Mouse (Mus musculus) adrenal gland, adult (tissue): ENCODE data around the gene Prodh2.
A peak's percentile ranks its signal among the peaks of the same experiment; 100 is the strongest.
"Not testable (repeated sequence)": the region's sequence is repeated elsewhere in the genome, so short reads cannot be mapped to it uniquely, and the experiment has no call there.

Experiments
- DNase-seq, 2 experiments: peaks; one replicate each; pipeline ENCODE4 v3.0.0; 2022 to 2023; ENCODE audit warnings: low spot score in 1 of 2; ENCODE audit not compliant: inconsistent age in 2 of 2

Gene Prodh2

DNA sequence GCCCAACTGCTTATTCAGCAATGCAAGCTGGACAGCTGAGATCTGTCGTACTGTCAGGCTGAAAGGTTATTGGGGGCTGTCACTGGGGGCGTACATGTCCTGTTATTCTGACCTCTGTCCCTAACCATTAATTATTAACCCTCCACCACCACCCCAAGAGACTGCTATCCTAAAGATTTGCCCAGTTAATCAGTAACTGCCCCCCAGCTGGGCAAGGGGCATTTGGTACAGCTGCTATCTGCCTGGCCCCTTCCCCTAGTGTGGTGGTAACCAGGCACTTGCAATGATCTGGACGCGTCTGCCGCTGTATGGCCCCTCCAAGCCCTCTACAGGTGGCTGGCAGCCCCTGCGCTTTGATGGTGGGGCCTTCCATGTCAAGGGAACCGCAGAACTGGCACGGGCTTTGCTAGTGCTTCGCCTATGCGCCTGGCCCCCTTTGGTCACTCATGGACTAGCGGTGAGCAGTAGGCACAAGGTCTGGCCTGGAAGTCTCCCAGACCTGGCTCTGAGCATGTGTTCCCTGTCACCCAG is at the start of gene Prodh2:
Gene Prodh2, plus strand, starts transcription at position 222 of the 531 bp plus-strand sequence.
- no peak for DNase-seq

DNA sequence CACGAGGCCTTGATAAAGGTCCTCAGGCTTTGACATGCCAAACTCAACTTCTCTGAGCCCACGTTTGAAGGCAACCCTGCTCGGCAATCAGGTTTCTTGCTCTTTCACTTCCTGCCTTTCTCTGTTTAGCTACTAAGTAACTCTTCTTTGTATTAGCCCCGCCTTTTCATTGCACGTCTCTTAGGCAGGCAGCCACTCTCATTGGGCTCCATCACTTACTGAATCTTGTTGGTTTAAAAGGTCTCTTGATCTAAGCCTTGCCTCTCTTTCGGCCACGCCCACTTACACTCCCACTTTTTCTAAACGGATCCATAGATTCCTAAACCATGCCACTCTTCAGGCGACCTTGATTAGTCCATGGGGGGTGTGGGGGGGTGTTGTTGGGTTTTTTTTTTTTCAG is 49.7 kb upstream of the Prodh2 start:
- DNase-seq = no peak

DNA sequence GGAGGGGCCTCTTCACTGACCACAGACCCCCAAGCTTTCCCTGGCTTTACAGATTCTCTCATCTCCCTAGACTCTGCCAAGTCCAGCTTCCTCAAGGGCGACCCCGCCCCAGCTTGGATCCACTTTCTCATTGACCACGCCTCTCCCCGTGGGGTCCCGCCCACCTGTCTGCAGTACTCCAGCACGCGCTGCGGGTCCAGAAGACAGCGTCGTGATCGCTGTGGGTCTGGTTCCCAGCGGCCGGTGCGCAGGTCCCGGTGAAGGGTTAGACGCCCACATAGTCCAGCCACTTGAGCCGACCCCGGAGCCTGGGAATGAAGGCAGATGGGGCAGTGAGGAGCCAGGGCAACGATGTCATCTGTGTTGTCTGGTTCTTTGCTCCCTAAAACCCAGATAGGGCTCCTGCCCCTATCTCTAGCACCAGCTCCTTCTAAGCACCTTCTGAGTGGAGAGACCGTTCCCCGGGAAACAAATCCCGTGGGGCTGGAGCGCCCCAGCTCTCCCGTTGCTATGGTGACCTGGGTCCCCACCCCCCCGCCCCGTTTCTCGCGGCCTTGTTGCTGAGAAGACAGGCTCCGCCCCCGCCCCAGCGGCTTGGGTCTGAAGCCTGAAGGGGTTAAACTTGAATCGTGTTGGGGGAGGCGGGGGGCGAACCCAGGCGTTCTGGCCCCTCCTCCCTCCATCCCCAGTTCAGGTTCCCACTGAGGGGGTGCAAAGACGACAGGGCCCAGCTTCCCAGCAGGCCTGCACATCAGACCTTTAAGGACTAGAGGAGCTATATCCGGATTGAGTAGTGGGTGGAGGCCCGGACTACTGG is 49.1 kb upstream of the Prodh2 start:
- DNase-seq = peak; percentile 53 to 80

DNA sequence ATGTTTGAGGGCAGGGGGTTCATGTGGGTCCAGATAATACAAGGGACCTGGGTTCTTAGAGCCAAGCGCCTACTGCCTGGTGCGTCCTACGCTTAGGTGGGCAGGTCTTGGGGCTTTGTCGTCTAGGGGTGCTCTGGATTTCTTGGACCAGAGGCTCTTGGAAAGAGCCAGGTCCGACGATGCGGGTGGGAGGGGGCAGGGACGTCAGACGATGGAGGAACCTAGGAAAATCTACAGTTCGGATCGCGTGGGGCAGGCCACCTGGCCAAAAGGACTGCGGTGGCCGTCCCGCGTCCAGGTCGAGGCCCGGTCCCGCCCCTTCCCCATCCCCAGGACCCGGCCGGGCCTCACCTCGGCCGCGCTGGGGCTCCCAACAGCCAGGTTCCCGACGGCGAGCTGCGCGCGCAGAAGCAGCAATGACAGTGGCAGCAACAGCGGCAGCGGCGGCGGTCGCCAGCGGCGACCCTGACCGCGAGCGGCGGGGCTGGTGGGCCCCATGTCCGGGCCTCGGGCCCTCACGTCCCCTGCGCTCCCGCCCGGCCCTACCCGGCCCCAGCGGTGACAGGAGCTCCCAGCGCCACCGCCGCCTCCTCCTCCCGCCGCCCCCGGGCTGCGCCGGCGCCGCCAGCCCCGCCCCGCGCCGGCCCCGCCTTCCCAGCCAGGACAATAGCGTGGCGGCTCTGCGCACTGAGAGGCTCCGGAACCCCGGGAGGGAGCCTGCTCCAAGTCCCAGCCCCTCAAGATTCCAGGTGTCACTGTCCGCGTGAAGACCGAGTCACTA is 48.3 kb upstream of the Prodh2 start, which contains the start of gene Aplp1:
Gene Aplp1, minus strand, starts transcription at position 565 of the 781 bp plus-strand sequence.
- peak; percentile 70 to 87 for DNase-seq

DNA sequence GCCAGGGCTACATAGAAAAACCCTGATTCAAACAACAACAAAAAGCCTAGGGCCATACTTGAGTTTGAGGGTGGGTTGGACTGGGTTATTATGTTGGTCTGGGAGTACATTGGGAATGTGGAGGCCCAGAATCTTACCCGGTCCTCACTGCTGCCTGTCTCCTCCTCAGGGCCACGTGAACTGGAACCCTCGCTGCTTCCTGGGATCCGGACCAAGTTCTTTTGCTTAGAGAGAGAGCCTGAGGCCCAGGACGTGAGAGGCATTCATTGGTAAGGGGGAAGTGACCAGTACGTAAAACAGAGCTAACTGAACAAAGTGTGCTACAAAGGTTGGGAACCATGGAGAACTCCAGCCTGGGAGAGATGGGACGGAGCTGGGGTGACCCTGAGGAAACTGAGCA is 43.2 kb upstream of the Prodh2 start:
- DNase-seq = no peak

DNA sequence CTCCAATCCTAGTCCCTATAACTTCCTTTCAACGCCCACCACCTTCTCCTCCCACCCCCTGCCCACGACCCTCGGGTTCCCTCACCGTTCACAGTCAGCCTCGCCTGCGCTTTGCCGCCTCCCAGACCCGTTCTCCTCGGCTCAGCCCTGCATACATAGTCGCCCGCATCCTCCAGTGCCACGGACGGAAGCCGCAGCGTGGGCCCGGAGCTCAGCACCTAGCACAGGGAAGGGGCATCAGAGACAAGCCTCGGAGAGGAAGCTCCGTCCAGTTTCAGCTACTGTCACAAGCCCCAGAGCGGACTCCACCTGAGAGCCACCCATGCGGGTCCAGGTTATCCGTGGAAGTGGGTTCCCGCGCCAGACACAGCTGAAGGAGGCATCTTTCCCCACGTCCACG is 40.1 kb upstream of the Prodh2 start:
- DNase-seq = no peak

DNA sequence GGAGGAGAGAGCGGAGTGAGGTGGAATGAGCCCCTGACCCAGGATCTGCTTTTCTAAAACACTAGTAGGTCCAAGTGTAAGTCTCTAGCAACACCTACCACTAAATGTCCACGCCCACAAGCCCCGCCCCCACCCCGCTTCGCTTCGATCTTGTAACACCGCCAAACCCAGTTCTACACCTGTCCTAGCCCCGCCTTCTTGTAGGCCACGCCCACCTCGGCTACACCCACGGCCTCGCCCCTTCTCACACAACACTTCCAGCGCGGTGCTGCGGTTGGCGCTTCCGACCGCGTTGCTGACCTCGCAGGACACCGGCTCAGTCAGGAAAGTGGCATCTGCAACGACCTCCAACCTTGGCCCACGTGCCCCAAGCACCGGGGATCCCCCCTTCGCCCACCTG is 39.7 kb upstream of the Prodh2 start:
- peak in 1 of 2 experiments; percentile 57 for DNase-seq

DNA sequence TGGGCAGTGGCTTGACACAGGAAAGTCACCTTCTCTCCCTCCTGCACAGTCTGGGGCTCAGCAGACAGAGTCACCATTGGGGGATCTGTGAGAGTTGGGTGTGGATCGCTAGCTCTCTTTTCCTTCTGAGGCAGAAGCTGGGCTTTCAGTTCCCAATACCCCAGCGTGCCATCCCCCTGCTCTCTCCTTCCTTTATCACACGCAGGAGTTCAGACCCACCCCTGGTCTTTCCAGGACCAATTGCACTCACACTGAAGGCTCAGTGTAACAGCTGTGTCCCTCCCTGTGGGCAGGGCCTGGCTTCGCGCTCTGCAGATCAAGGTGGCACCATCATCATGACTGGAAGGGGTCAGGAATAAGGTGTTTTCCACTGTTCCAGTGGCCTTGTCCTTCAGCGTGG is 39.2 kb upstream of the Prodh2 start:
- no peak for DNase-seq

DNA sequence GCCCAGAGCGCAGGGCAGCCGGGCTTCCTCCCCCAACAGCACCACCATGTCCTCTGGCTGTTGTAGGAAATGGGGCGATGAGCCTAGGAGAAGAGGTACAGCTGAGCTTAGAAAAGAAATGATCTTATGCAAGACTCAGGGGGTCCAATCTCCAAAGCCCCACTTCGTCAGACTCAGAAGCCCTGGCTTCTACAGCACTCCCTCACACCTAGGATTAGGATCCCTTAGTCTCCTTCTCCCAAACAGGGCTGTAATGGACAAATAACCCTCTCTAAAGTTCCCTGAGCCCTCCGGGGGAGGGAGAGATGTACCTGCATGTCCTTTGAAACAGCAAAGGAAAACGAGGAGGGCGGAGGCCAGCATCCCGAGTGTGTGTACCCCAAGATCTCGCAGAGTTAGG is 36.9 kb upstream of the Prodh2 start:
- DNase-seq = no peak

DNA sequence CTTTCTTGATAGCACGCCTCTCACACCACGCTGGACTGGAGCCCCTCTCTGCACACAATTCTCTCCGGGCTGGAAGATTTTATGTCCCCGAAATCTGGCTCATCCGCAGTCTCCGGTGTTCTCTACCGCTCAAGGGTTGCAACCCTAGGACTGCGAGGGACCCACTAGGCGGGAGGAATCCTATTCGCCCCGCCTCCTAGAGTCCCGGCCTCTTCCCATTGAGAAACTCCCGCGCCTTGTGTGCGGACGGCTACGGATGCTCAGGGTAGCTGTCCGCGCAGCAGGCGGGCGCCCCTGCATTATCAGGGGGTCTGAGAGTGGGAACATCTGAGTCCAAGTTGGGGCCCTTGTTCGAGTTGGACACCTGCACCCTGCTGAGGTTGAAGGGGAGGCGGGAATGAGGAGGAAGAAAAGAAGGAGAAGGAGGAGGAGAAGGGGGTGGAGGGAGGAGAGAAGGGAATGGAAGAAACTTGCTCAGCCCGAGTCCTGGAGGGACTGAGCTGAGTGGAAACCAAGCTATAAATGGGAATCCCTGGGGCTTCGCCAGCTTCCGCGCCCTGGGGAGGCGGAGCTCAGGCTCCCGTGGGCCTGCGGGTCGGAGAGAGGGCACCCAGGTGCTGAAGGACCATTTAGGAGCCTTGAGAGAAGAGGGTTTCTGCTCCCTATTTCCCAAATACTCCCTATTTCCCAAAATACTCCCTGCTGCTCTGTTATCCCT is 36.4 kb upstream of the Prodh2 start:
- no peak for DNase-seq

DNA sequence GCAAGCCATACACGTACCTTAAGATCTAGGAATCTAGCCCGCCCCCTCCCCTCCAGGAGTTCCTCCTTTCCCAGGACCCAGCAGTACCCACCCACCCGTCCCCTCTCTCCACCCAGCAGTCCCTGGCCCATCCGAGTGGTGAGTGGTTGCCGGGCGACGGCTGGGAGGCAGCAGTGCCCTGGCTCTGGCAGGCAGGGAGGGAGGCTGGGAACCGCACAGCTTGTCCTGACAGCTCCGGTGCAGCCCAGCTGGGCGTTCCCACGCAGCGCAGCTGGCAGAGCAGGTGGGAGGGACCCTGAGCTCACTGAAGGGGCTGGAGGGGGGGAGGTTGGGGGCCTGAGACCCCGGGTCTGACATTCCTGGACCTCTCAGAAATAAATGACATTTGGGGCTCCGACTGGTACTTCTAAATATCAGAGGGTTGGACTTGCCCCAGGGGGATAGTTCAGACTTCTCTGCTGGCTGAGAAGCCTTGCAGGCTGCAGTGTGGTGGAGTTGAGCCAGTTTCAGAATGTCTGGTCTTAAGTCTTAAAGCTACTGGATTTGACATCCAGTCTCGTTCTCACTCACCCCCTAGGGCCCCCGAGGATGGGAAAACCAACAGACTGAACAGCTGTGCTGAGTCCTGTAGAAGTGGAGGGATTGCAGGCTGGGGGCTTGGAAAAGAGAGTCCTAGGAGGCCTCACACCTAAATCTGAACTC is 35.6 kb upstream of the Prodh2 start, which contains the start of the genes Kirrel2 and Nphs1:
Gene Kirrel2, minus strand, starts transcription at position 62 of the 702 bp plus-strand sequence.
Gene Nphs1, plus strand, starts transcription at position 687 of the 702 bp plus-strand sequence.
- no peak for DNase-seq

DNA sequence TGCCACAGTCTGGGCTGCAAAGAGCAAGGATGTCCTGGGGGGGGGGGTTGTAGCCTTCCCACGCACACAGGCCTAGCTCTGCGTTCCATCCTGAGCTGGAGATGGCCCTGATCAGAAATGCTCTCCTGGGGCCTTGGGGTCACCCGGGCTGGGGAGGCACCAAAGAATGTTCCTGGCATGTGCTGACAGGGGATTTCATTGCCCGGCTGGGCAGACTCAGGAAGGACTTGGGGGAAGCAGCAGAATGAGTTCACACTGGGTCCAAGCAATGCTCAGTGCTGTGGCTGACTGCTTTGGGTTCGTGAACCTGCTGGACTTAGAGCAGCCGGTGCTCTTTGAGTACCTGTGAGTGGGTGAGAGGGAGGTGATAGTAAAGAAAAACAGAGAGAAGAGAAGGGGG is 33.9 kb upstream of the Prodh2 start:
- DNase-seq = no peak

DNA sequence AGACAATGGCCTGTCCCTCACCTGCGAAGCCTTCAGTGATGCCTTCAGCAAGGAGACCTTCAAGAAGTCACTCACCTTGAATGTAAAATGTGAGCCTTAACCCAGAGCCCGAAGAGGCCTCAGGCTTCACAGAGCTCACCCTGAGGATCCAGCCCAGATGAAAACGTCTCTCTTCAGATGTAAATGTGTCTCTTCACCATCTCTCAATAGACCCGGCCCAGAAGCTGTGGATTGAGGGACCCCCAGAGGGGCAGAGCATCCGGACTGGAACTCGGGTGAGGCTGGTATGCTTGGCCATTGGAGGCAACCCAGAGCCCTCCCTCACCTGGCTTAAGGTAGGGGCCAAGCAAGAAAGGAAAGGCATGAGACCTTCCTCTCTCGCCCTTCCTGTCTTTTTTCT is 29.9 kb upstream of the Prodh2 start:
- DNase-seq = no peak

DNA sequence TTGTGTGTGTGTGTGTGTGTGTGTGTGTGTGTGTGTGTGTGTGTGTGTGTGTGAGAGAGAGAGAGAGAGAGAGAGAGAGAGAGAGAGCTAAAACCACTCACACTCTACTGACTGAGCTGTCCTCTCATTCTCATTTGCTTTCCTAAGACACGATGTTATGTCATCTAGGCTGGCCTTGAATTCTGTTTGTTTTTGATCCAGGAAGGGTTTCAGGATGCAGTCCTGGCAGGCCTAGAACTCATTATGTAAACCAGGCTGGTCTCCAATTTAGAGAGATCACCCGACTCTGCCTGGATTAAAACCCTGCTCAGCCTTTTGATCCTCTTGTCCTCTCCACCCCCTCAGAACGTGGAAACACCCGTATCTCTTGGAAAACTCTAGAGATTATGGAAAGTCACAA is 29.4 kb upstream of the Prodh2 start:
- DNase-seq = peak in 1 of 2 experiments; percentile 66

DNA sequence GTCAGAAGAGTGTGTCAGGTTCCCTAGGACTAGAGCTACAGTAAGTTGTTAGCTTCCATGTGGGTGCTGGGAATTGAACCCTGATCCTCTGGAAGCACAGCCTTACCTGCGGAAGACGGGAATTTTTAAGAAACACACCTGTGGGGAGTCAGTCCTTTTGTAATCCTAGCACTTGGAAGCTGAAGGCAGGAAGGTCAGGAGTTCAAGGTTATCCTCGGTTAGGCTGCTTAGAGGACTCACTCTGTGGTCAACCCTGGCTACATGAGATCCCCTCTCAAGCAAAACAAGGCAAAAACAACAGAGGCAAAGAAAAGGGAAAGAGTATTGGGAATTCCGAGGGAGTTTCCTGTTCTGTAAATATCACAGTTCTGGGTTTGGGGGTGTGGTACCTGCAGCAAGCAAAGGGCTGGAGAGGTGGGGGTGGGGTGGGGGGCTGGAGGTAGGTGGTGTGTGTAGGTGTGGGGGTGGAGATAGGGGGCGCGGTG is 28.6 kb upstream of the Prodh2 start:
- no peak for DNase-seq

DNA sequence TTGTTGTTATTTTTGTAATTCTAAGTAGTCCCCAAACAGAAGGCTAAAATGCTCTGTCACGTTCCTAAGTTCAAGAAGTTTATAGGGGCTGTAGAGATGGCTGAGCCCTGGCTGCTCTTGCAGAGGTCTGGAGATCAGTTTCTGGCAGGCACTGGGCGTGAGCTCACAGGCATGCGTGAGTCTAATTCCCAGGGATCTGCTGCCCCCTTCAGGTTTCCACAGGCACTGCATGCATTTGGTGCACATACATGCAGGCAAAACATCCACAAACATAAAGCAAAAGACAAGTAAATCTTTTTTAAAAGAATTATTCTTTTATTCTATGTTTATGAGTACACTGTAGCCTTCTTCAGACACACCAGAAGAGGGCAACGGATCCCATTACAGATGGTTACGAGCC is 21.0 kb upstream of the Prodh2 start:
- peak; percentile 29 to 75 for DNase-seq

DNA sequence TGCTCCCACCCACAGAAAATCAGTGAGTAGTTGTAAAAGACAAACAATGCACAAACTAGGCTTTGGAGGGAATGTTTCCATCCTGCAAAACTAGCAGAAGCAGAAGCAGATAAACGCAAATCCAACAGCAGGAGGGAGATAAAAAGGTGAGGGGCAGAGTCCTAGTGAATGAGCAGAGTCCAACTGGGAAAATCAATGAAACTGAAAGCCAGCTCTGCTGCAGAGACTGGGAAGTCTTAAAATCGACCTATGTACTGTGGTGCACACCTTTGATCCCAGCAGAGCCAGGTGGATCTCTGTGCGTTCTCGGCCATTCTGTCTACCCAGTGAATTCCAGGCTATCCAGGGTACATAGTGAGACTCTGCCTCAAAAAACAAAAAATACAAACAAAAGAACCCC is 18.4 kb upstream of the Prodh2 start:
- DNase-seq = no peak

DNA sequence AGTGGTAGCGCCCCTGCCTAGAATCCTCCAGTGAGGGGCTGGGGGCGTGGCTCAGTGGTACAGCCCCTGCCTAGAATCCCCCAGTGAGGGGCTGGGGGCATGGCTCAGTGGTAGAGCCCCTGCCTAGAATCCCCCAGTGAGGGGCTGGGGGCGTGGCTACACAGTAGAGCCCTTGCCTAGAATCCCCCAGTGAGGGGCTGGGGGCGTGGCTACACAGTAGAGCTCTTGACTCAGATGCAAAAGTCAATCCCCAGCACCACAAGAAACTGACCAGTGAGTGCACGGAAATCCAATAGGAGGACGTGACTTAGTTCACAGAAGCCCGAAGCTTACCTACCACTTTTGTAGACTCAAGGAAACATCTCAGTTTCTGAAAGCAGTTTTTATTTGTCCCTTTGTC is 17.3 kb upstream of the Prodh2 start:
- DNase-seq = not testable (repeated sequence)

DNA sequence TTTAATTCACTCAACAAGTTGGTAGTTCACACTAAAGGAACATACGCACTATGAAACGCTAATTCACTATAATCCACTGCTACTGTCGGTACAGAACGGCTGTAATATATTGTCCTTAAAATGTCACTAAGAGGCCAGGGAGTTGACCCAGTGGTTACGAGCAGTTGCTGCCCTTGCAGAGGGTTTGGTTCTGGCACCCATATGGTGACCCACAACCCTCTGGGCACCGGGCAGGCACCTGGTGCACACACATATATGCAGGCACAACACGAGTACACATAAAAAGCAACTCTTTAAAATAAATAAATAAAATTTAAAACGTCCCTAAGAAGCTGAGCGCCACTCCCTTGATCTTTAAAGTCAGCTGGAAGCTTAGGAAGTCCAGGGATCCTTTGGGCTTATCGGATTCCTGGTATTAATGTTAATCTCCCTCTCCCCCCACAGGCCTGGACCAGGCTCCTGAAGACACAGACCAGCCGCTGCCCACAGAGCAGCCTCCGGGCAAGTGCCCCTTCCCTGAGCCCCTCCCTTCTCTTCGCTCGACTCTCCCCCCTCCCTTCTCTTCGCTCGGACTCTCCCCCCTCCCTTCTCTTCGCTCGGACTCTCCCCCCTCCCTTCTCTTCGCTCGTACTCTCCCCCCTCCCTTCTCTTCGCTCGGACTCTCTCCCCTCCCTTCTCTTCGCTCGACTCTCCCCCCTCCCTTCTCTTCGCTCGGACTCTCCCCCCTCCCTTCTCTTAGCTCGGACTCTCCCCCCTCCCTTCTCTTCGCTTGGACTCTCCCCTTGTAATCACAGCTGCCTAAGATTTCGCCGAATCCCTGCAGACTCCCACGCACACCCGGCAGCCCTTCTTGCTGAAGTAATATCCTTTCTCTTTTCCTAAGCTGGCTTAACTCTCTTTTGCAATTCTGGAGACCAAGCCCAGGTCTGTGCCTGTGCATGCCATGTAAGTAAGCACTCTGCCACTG is 15.7 kb upstream of the Prodh2 start:
- no peak for DNase-seq
